Mouse (Mus musculus) forebrain, embryonic 16.5 days (tissue): Measurements from ENCODE around the gene Zfp804b. TPM values are rescaled to one million over a fixed set of nuclear protein-coding genes. Genes with fewer than 3 reads are reported as not detected.

Experiments used
- ATAC-seq: fragments of 200-750 bp; cut with Nextera tagmentation; 2 replicates; pipeline ENCODE4 v1.8.0; 2017; ENCODE audit warnings: mild to moderate bottlenecking, moderate library complexity
- H3K27ac ChIP-seq: fragments of 300-500 bp; sonication (generic); 2 replicates; pipeline ENCODE4 v1.5.1; 2014; ENCODE audit warnings: low read length, control low read depth
- H3K27me3 ChIP-seq: fragments of 300-500 bp; sonication (generic); replicated peaks from 2 replicates; pipeline ENCODE4 v1.6.1; 2014; ENCODE audit warnings: low read length; ENCODE audit not compliant: control insufficient read depth, insufficient read depth
- H3K36me3 ChIP-seq: fragments of 300-500 bp; sonication (generic); 2 replicates; pipeline ENCODE4 v1.6.1; 2014; ENCODE audit not compliant: control insufficient read depth, insufficient read depth
- H3K4me1 ChIP-seq: fragments of 300-500 bp; sonication (generic); replicated peaks from 2 replicates; pipeline ENCODE4 v1.6.1; 2014; ENCODE audit warnings: low read length; ENCODE audit not compliant: control insufficient read depth, insufficient read depth
- H3K4me2 ChIP-seq: fragments of 300-500 bp; sonication (generic); 2 replicates; pipeline ENCODE4 v1.6.1; 2014; ENCODE audit warnings: mild to moderate bottlenecking, low read length, control low read depth
- H3K4me3 ChIP-seq: fragments of 300-500 bp; sonication (generic); replicated peaks from 2 replicates; pipeline ENCODE4 v1.5.1; 2014; ENCODE audit warnings: mild to moderate bottlenecking, low read length, control low read depth
- H3K9ac ChIP-seq: fragments of 300-500 bp; sonication (generic); replicated peaks from 2 replicates; pipeline ENCODE4 v1.6.1; 2014; ENCODE audit warnings: low read depth, low read length, control low read depth
- H3K9me3 ChIP-seq: fragments of 300-500 bp; sonication (generic); 2 replicates; pipeline ENCODE4 v1.6.1; 2016; ENCODE audit warnings: low read length; ENCODE audit not compliant: control insufficient read depth
- WGBS: fragments of 180-500 bp; shearing (Covaris S2); extraction: QIAGEN DNeasy Blood & Tissue Kit; methylation state at CpG from one replicate; pipeline ENCODE4 v1.1.7; 2014; 5-methylcytosine and 5-hydroxymethylcytosine counted together
- polyA plus RNA-seq: library from polyadenylated mRNA; unstranded; fragments of >200 nt; fragmentation: Nextera tagmentation; extraction: Ambion mirVana; gene quantifications from 2 replicates; pipeline ENCODE4 v1.2.1, GENCODE M21; 2015

The Zfp804b gene
- polyA plus RNA-seq, 1 experiment from 2014 or later, result 1.7 TPM

DNA sequence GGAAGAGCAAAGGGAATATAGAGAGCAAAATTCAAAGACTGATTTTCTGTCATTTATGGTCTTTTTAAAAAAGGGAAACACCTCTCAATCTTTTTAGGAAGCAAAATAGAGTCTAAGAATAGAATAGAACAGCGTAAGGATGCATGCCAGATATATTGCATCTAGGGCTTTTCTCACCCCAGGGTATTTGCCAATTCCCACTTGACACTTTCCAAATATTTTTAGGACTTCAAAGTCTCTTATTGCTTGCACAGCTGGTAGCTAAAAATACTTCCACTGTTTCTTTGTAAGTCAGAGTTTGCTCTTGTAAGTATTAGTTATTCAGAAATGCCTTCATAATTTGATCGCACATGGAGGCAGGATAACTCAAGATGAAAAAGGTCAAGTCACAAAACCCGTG lies 204.9 kb downstream of the Zfp804b start:
- 0 out of 2 replicates have a peak, but pooled peaks have one; percentile 26 for ATAC-seq
- Histone ChIP-seq H3K4me3 (no peak overlapping the region), H3K27me3 (no peaks in the 10 kb centered on the region), H3K9ac (no peak overlapping the region), H3K36me3 (no peaks in the 10 kb centered on the region), H3K4me1 (no peaks in the 10 kb centered on the region), H3K27ac (no peak overlapping the region), H3K9me3 (no peaks in the 10 kb centered on the region), H3K4me2 (no peak overlapping the region)
- WGBS, result 66% methylated on average over 3 of the region's 3 CpGs

- no peak overlapping the region for H3K9ac ChIP-seq
- no peaks in the 10 kb centered on the region for H3K27me3 ChIP-seq
- 57% methylated on average over 2 of the region's 2 CpGs for WGBS
- no peaks in the 10 kb centered on the region for H3K4me1 ChIP-seq
- H3K4me2 ChIP-seq, result no peak overlapping the region
- no peaks in the 10 kb centered on the region for H3K36me3 ChIP-seq
- no peak overlapping the region for H3K4me3 ChIP-seq
- H3K27ac ChIP-seq, result no peak overlapping the region
- no peak for ATAC-seq
- H3K9me3 ChIP-seq, result no peaks in the 10 kb centered on the region
Measured at GRCm38 (mm10) chr5:7102387-7102786, 242.2 kb downstream of the Zfp804b start.

DNA sequence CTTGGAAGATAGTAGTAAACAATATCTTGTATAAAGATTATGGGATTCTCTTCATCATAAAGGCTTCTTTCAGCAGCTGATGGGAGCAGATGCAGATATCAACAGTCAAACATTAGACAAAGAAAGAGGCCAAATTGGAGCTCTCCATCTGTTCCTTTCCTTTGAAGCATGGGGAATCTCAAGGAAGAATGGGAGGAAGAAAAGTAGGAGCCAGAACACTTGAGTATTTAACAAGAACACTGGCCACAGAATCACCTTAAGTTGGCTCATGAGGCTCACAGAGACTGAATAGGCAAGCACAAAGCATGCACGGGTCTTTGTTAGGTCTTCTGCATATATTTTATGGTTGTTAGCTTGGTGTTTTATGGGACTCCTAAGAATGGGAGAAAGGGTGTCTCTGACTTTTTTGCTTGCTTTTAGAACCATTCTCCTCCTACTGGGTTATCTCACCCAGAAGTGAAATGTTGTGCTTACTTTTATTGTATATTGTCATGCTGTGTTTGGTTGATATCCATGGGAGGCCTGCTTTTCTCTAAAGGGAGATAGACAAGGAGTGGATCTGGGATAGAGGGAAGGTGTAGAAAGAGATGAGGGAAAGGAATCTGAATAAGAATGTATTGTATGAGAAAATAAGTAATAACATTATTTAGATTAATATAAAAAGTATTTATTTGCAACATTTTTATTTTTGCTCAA lies 270.5 kb downstream of the Zfp804b start:
- Histone ChIP-seq H3K4me2 (no peak overlapping the region), H3K9me3 (no peaks in the 10 kb centered on the region), H3K9ac (no peak overlapping the region), H3K27me3 (no peaks in the 10 kb centered on the region), H3K4me1 (peaks cover 2% of the 10 kb centered on the region; the same call in 1 of the 2 replicates), H3K27ac (no peak overlapping the region), H3K36me3 (no peaks in the 10 kb centered on the region), H3K4me3 (no peak overlapping the region)
- ATAC-seq, result peak; percentile 63
- 47% methylated on average over 1 of the region's 1 CpGs for WGBS

DNA sequence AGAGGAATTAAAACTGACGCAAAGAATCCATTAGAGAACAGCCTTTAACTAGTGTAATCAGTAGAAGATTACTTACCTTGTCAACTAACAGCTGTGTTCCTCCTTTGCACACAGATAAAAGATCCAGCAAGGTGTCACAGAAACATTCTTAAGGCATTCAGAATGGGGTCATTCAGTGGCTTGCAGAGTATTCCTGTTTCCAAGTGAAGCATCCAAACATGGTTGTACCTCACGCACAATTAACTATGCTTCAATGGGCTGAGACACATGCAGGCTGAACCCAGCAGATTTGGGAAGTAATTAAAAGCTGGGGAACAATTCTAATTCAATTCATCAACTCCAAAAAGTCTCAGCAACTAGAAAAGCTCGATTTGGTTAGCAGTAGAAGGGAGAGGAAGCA lies 337.1 kb downstream of the Zfp804b start:
- Histone ChIP-seq H3K27me3 (no peaks in the 10 kb centered on the region), H3K9ac (no peak overlapping the region), H3K27ac (no peak overlapping the region), H3K9me3 (no peaks in the 10 kb centered on the region), H3K36me3 (no peaks in the 10 kb centered on the region), H3K4me1 (no peaks in the 10 kb centered on the region), H3K4me2 (no peak overlapping the region), H3K4me3 (no peak overlapping the region)
- ATAC-seq, result no peak
- 11% methylated on average over 3 of the region's 3 CpGs for WGBS

GRCm38 (mm10) chr5:6983993-6984392 lies 360.6 kb downstream of the Zfp804b start:
- WGBS, result 92% methylated on average over 4 of the region's 4 CpGs
- H3K9ac ChIP-seq, result no peak overlapping the region
- no peaks in the 10 kb centered on the region for H3K9me3 ChIP-seq
- no peaks in the 10 kb centered on the region for H3K36me3 ChIP-seq
- H3K4me3 ChIP-seq, result no peak overlapping the region
- no peaks in the 10 kb centered on the region for H3K4me1 ChIP-seq
- no peak for ATAC-seq
- no peak overlapping the region for H3K27ac ChIP-seq
- H3K27me3 ChIP-seq, result no peaks in the 10 kb centered on the region
- H3K4me2 ChIP-seq, result no peak overlapping the region

DNA sequence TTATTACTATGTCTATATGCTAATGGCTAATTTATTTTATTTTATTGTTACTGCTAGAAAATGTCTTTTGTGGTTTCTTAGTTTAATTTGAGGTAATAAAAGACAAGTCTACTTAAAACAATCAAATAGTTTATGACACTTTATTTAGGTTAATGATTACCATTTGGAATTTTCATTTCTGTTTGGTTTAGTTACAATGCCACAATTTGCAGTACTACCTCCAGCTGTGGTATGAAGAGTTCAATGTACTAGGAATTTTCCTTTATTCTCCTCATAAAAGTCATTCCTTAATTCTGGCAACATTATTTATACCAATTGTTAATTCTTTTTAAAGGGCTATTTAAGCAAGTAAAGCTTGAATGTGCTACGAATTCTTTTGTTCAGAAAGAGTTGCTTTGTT lies 409.7 kb downstream of the Zfp804b start:
- Histone ChIP-seq H3K4me3 (no peak overlapping the region), H3K27ac (no peak overlapping the region), H3K9ac (no peak overlapping the region), H3K4me2 (no peak overlapping the region), H3K4me1 (no peaks in the 10 kb centered on the region), H3K27me3 (no peaks in the 10 kb centered on the region), H3K9me3 (no peaks in the 10 kb centered on the region), H3K36me3 (no peaks in the 10 kb centered on the region)
- WGBS, result 61% methylated on average over 1 of the region's 1 CpGs
- no peak for ATAC-seq

- ATAC-seq, result no peak
- Histone ChIP-seq H3K4me3 (no peak overlapping the region), H3K4me1 (no peaks in the 10 kb centered on the region), H3K4me2 (no peak overlapping the region), H3K36me3 (no peaks in the 10 kb centered on the region), H3K27me3 (no peaks in the 10 kb centered on the region), H3K9me3 (no peaks in the 10 kb centered on the region), H3K9ac (no peak overlapping the region), H3K27ac (no peak overlapping the region)
- WGBS, result 90% methylated on average over 3 of the region's 3 CpGs
Measured at GRCm38 (mm10) chr5:6911290-6911689, 433.3 kb downstream of the Zfp804b start.

- H3K9ac ChIP-seq, result no peak overlapping the region
- no peaks in the 10 kb centered on the region for H3K4me1 ChIP-seq
- no peak overlapping the region for H3K27ac ChIP-seq
- H3K9me3 ChIP-seq, result no peaks in the 10 kb centered on the region
- no peak overlapping the region for H3K4me2 ChIP-seq
- H3K4me3 ChIP-seq, result no peak overlapping the region
- no peaks in the 10 kb centered on the region for H3K36me3 ChIP-seq
- ATAC-seq, result no peak
- H3K27me3 ChIP-seq, result no peaks in the 10 kb centered on the region
Measured at GRCm38 (mm10) chr5:6881396-6881795, 463.2 kb downstream of the Zfp804b start.

DNA sequence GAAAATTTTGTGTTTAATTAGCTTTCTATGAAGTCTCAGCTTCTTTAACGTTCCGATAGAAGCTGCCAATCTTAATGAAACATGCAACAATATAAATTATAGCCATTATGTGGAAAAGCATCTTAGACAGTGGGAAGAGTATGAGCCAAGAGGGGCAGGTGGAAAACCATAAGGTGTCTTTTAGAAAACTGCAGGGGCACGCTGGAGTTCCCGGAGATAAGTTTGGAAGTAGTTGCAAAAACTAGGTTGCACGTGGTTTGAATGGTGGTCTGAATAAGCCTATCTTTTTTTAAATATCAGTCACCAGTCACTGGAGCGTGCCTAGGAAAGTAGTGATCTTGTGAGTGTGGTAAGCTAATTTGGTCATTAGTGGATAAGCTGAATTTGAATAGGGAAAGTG lies 473.0 kb downstream of the Zfp804b start:
- Histone ChIP-seq H3K9ac (no peak overlapping the region), H3K9me3 (no peaks in the 10 kb centered on the region), H3K36me3 (no peaks in the 10 kb centered on the region), H3K4me3 (no peak overlapping the region), H3K27ac (no peak overlapping the region), H3K4me2 (no peak overlapping the region), H3K4me1 (no peaks in the 10 kb centered on the region), H3K27me3 (no peaks in the 10 kb centered on the region)
- 71% methylated on average over 6 of the region's 6 CpGs for WGBS
- no peak for ATAC-seq

GRCm38 (mm10) chr5:6870970-6871369 lies 473.6 kb downstream of the Zfp804b start:
- H3K27me3 ChIP-seq, result no peaks in the 10 kb centered on the region
- no peak overlapping the region for H3K27ac ChIP-seq
- H3K36me3 ChIP-seq, result no peaks in the 10 kb centered on the region
- H3K4me3 ChIP-seq, result no peak overlapping the region
- ATAC-seq, result peak; percentile 58; the same call in 1 of the 2 replicates
- H3K9ac ChIP-seq, result no peak overlapping the region
- no peak overlapping the region for H3K4me2 ChIP-seq
- H3K4me1 ChIP-seq, result no peaks in the 10 kb centered on the region
- H3K9me3 ChIP-seq, result no peaks in the 10 kb centered on the region
